Mouse (Mus musculus) left cerebral cortex, adult 9 months (tissue): ENCODE results near the gene Slc29a2.

ENCODE experiments used
- DNase-seq, 2 experiments: peaks; one replicate each; pipeline ENCODE4 v3.0.0; 2022; ENCODE audit warnings: low spot score in 2 of 2

The Slc29a2 gene

GRCm38 (mm10) chr19:5058801-5059771 lies 35.4 kb downstream of the Slc29a2 start:
- no peak for DNase-seq

GRCm38 (mm10) chr19:5060365-5061330 lies 37.0 kb downstream of the Slc29a2 start:
- no peak for DNase-seq

GRCm38 (mm10) chr19:5062041-5062440 lies 38.4 kb downstream of the Slc29a2 start:
- no peak for DNase-seq

- DNase-seq, result no peak
Observed at GRCm38 (mm10) chr19:5062446-5062845, 38.8 kb downstream of the Slc29a2 start.

GRCm38 (mm10) chr19:5065104-5065503 lies 41.4 kb downstream of the Slc29a2 start:
- DNase-seq, result no peak

GRCm38 (mm10) chr19:5067040-5067799 lies 43.6 kb downstream of the Slc29a2 start:
- DNase-seq, result no peak

GRCm38 (mm10) chr19:5067867-5068569 lies 44.4 kb downstream of the Slc29a2 start, which contains the start of gene Cd248:
Gene Cd248 (plus strand): TSS chr19:5068078.
- DNase-seq, result no peak

GRCm38 (mm10) chr19:5068570-5069234 lies 45.0 kb downstream of the Slc29a2 start:
- DNase-seq, result no peak

- DNase-seq, result no peak
Observed at GRCm38 (mm10) chr19:5069486-5069885, 45.8 kb downstream of the Slc29a2 start.

GRCm38 (mm10) chr19:5069978-5070377 lies 46.3 kb downstream of the Slc29a2 start:
- DNase-seq, result no peak

GRCm38 (mm10) chr19:5071077-5071476 lies 47.4 kb downstream of the Slc29a2 start:
- no peak for DNase-seq

GRCm38 (mm10) chr19:5071545-5072369 lies 48.1 kb downstream of the Slc29a2 start:
- DNase-seq, result no peak

- DNase-seq, result no peak
Observed at GRCm38 (mm10) chr19:5072389-5073019, 48.8 kb downstream of the Slc29a2 start.

GRCm38 (mm10) chr19:5073028-5073427 lies 49.4 kb downstream of the Slc29a2 start:
- DNase-seq, result no peak

GRCm38 (mm10) chr19:5073518-5073917 lies 49.9 kb downstream of the Slc29a2 start:
- no peak for DNase-seq

- DNase-seq, result no peak
Observed at GRCm38 (mm10) chr19:5079279-5079678, 55.6 kb downstream of the Slc29a2 start.
